Mouse (Mus musculus): ENCODE results near the gene Cd2.

- TF ChIP-seq CHD2 (IDR thresholded peaks at IDR 0.05; ENCODE audit: low read depth, low read length) (no peak), ZC3H11A (IDR thresholded peaks at IDR 0.05; ENCODE audit: borderline replicate concordance, low read depth, low read length) (peak; percentile 69; the same call in 1 of the 2 replicates), MAFK (IDR thresholded peaks at IDR 0.05; ENCODE audit: insufficient read depth, low read depth, low read length) (no peak), ZNF384 (IDR thresholded peaks at IDR 0.05; ENCODE audit: low read depth, low read length) (no peak), HCFC1 (IDR thresholded peaks at IDR 0.05; ENCODE audit: borderline replicate concordance, insufficient read depth, low read length) (no peak)
These were observed 16.4 kb upstream of the Cd2 start for GRCm38 (mm10) chr3:101304156-101304555.

All from ES-E14 (cell line).